Mouse (Mus musculus): ENCODE data around the gene Hmgb1. TPM values are rescaled to one million over a fixed set of nuclear protein-coding genes. Genes with fewer than 3 reads are reported as not detected.

The Hmgb1 gene
- polyA plus RNA-seq, 1 experiment: 18.9 TPM

DNA sequence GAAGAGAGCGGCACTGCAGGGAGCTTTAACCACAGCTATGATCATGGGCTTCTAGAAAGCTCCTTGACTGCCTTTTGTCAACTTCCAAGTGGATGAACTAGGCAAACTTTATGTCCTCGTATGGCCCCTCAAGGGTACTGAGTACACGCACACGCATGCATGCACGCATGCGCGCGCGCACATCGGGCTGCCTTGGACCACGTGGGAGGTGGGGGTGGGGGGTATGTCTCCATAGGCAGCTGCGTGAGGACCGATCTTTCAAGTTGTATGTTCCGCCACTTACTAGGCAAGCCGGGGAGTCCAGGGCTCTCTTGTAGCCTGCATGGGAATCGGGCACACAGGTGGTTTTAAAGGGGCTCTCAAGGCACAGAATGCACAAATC, 163.6 kb downstream of the Hmgb1 start:
- TF ChIP-seq CTCF (IDR thresholded peaks at IDR 0.05; ENCODE audit: extremely low read depth, insufficient read depth, insufficient read length, insufficient replicate concordance) (no peak), POLR2A (IDR thresholded peaks at IDR 0.05; ENCODE audit: low read depth, low read length) (no peak)
- Histone ChIP-seq H3K27me3 (ENCODE audit: control insufficient read depth, insufficient read depth, low read length) (no peaks in the 10 kb centered on the region), H3K36me3 (ENCODE audit: control insufficient read depth, insufficient read depth, low read length) (no peaks in the 10 kb centered on the region), H3K4me3 (ENCODE audit: extremely low read depth, insufficient read depth, insufficient read length) (no peak overlapping the region), H3K27ac (ENCODE audit: insufficient read depth, low read length) (no peak overlapping the region), H3K4me1 (ENCODE audit: control insufficient read depth, insufficient read depth, insufficient read length) (peaks cover 14% of the 10 kb centered on the region)
- 75% methylated on average over 16 of the region's 16 CpGs for WGBS
- DNase-seq (ENCODE audit: low read depth in 1 of 2, low spot score in 2 of 2): no peak

- TF ChIP-seq CTCF (IDR thresholded peaks at IDR 0.05; ENCODE audit: extremely low read depth, insufficient read depth, insufficient read length, insufficient replicate concordance) (no peak), POLR2A (IDR thresholded peaks at IDR 0.05; ENCODE audit: low read depth, low read length) (no peak)
- WGBS: 62% methylated on average over 18 of the region's 18 CpGs
- Histone ChIP-seq H3K27me3 (ENCODE audit: control insufficient read depth, insufficient read depth, low read length) (no peaks in the 10 kb centered on the region), H3K4me1 (ENCODE audit: control insufficient read depth, insufficient read depth, insufficient read length) (peaks cover 14% of the 10 kb centered on the region), H3K27ac (ENCODE audit: insufficient read depth, low read length) (no peak overlapping the region), H3K4me3 (ENCODE audit: extremely low read depth, insufficient read depth, insufficient read length) (no peak overlapping the region), H3K36me3 (ENCODE audit: control insufficient read depth, insufficient read depth, low read length) (no peaks in the 10 kb centered on the region)
- no peak for DNase-seq (ENCODE audit: low read depth in 1 of 2, low spot score in 2 of 2)
These were observed 164.1 kb downstream of the Hmgb1 start for GRCm38 (mm10) chr5:149020059-149020680.

GRCm38 (mm10) chr5:149017666-149018415, 166.4 kb downstream of the Hmgb1 start:
- DNase-seq (ENCODE audit: low read depth in 1 of 2, low spot score in 2 of 2): peak in 1 of 2 experiments; percentile 85
- H3K36me3 ChIP-seq (ENCODE audit: control insufficient read depth, insufficient read depth, low read length): no peaks in the 10 kb centered on the region
- TF ChIP-seq CTCF (IDR thresholded peaks at IDR 0.05; ENCODE audit: extremely low read depth, insufficient read depth, insufficient read length, insufficient replicate concordance) (no peak), POLR2A (IDR thresholded peaks at IDR 0.05; ENCODE audit: low read depth, low read length) (no peak)
- no peaks in the 10 kb centered on the region for H3K27me3 ChIP-seq (ENCODE audit: control insufficient read depth, insufficient read depth, low read length)
- no peak overlapping the region for H3K4me3 ChIP-seq (ENCODE audit: extremely low read depth, insufficient read depth, insufficient read length)
- H3K27ac ChIP-seq (ENCODE audit: insufficient read depth, low read length): peak overlapping the region; percentile 44; the same call in 1 of the 2 replicates
- 9% methylated on average over 3 of the region's 3 CpGs for WGBS
- peaks cover 21% of the 10 kb centered on the region for H3K4me1 ChIP-seq (ENCODE audit: control insufficient read depth, insufficient read depth, insufficient read length)

GRCm38 (mm10) chr5:149017181-149017580, 167.1 kb downstream of the Hmgb1 start:
- H3K4me3 ChIP-seq (ENCODE audit: extremely low read depth, insufficient read depth, insufficient read length): no peak overlapping the region
- H3K36me3 ChIP-seq (ENCODE audit: control insufficient read depth, insufficient read depth, low read length): no peaks in the 10 kb centered on the region
- no peaks in the 10 kb centered on the region for H3K27me3 ChIP-seq (ENCODE audit: control insufficient read depth, insufficient read depth, low read length)
- WGBS: 68% methylated on average over 3 of the region's 3 CpGs
- DNase-seq (ENCODE audit: low read depth in 1 of 2, low spot score in 2 of 2): no peak
- peak overlapping the region; percentile 73 for H3K27ac ChIP-seq (ENCODE audit: insufficient read depth, low read length)
- peaks cover 21% of the 10 kb centered on the region for H3K4me1 ChIP-seq (ENCODE audit: control insufficient read depth, insufficient read depth, insufficient read length)
- no peak for TF ChIP-seq POLR2A (IDR thresholded peaks at IDR 0.05; ENCODE audit: low read depth, low read length)
- no peak for TF ChIP-seq CTCF (IDR thresholded peaks at IDR 0.05; ENCODE audit: extremely low read depth, insufficient read depth, insufficient read length, insufficient replicate concordance)

GRCm38 (mm10) chr5:149016261-149016660, 168.0 kb downstream of the Hmgb1 start:
- H3K4me1 ChIP-seq (ENCODE audit: control insufficient read depth, insufficient read depth, insufficient read length): peaks cover 21% of the 10 kb centered on the region
- no peaks in the 10 kb centered on the region for H3K36me3 ChIP-seq (ENCODE audit: control insufficient read depth, insufficient read depth, low read length)
- TF ChIP-seq CTCF (IDR thresholded peaks at IDR 0.05; ENCODE audit: extremely low read depth, insufficient read depth, insufficient read length, insufficient replicate concordance) (no peak), POLR2A (IDR thresholded peaks at IDR 0.05; ENCODE audit: low read depth, low read length) (no peak)
- DNase-seq (ENCODE audit: low read depth in 1 of 2, low spot score in 2 of 2): no peak
- H3K4me3 ChIP-seq (ENCODE audit: extremely low read depth, insufficient read depth, insufficient read length): no peak overlapping the region
- H3K27ac ChIP-seq (ENCODE audit: insufficient read depth, low read length): peak overlapping the region; percentile 73
- 29% methylated on average over 5 of the region's 5 CpGs for WGBS
- H3K27me3 ChIP-seq (ENCODE audit: control insufficient read depth, insufficient read depth, low read length): no peaks in the 10 kb centered on the region

- no peaks in the 10 kb centered on the region for H3K27me3 ChIP-seq (ENCODE audit: control insufficient read depth, insufficient read depth, low read length)
- 4% methylated on average over 36 of the region's 37 CpGs for WGBS
- peak; percentile 12; the same call in 1 of the 2 replicates for TF ChIP-seq POLR2A (IDR thresholded peaks at IDR 0.05; ENCODE audit: low read depth, low read length)
- no peak for TF ChIP-seq CTCF (IDR thresholded peaks at IDR 0.05; ENCODE audit: extremely low read depth, insufficient read depth, insufficient read length, insufficient replicate concordance)
- DNase-seq (ENCODE audit: low read depth in 1 of 2, low spot score in 2 of 2): peak; percentile 60 to 79
- peak overlapping the region; percentile 66 for H3K4me3 ChIP-seq (ENCODE audit: extremely low read depth, insufficient read depth, insufficient read length)
- H3K4me1 ChIP-seq (ENCODE audit: control insufficient read depth, insufficient read depth, insufficient read length): peaks cover 21% of the 10 kb centered on the region
- peak overlapping the region; percentile 93 for H3K27ac ChIP-seq (ENCODE audit: insufficient read depth, low read length)
- no peaks in the 10 kb centered on the region for H3K36me3 ChIP-seq (ENCODE audit: control insufficient read depth, insufficient read depth, low read length)
These were observed 168.7 kb downstream of the Hmgb1 start for GRCm38 (mm10) chr5:149015335-149016201.
